In the genomic region with DNA sequence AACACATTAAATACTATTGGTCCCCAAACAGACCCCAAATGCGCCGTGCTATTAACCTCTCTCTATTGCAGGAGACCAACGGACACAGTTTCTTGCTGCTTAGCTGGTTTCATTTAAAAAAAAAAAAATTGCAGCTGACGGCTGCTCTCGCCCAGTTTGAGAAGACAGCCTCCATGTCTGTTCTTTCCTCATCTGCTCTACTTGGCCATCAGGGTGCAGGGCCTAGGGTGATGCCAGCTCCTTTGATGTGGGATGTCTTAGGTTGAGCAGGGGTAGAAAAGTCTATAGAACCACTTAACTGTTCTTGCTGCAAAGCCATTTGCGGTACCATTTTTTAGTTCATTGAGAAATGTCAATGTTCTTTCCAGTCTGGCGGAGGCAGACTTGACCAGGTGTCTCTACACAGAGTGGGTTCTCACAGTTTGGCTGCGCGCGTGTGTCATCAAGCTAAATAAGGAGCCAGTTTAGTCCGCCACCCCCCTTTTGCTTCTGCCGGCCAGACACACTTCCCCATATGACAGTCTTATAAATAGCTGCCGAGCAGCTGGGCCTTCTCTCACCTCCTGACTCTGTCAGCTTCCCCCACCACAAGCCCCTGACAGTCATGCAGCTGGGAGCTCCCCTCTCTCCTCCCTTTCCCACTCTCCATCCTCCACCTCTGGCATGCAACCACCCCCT, we compare ENCODE assay signal across 8 mouse cellular contexts.
A peak's percentile ranks its signal among the peaks of the same experiment; 100 is the strongest.
DNase-seq lines count a peak whose midpoint lies in the region; TF ChIP-seq lines count a peak whose summit lies in the region.

No protein-coding gene starts in this region.

- no peaks in the 10 kb centered on the region for H3K36me3 ChIP-seq in myocyte (ENCODE audit: control insufficient read depth, insufficient read depth)

- no peak overlapping the region for H3ac ChIP-seq in myocyte (ENCODE audit: control insufficient read depth, insufficient read length)

- H3K4me2 ChIP-seq in myocyte (ENCODE audit: low read depth), result peak overlapping the region; percentile 30

- H3K27me3 ChIP-seq in myocyte (ENCODE audit: control insufficient read depth, insufficient read depth, insufficient read length), result no peaks in the 10 kb centered on the region

- no peaks in the 10 kb centered on the region for H3K79me2 ChIP-seq in myocyte (ENCODE audit: control insufficient read depth, insufficient read depth)

- TF ChIP-seq POLR2A in myocyte (IDR thresholded peaks at IDR 0.05; ENCODE audit: insufficient read length, low read depth), result no peak

- no peak overlapping the region for H3K4me3 ChIP-seq in myocyte

- DNase-seq in gastrocnemius, adult 18-20 months (ENCODE audit: low spot score), result peak; percentile 52
- no peak for DNase-seq in gastrocnemius, postnatal 4 days (ENCODE audit: low spot score in 2 of 2)
- peak; percentile 61 to 81 for DNase-seq in frontal cortex, postnatal 10 days (ENCODE audit: low spot score in 2 of 2)
- DNase-seq in heart, postnatal 4 days, result peak; percentile 72
- DNase-seq in layer of hippocampus, postnatal 14 days (ENCODE audit: low spot score in 2 of 2), result peak; percentile 52 to 73
- DNase-seq in thymus, postnatal 14 days, result peak; percentile 15
- no peak for DNase-seq in ovary, adult 18-20 months (ENCODE audit: low spot score)

TF ChIP-seq in myocyte, 11 proteins besides CTCF, POLR2A, EP300 and RAD21:
- peak; percentile 33 to 79 (median 52) for TF ChIP-seq MYOD1 (IDR thresholded peaks at IDR 0.05; ENCODE audit: control insufficient read depth in 1 of 3, insufficient read length in 2 of 3, low read depth in 2 of 3)
- TF ChIP-seq REST (IDR thresholded peaks at IDR 0.05; ENCODE audit: insufficient read depth, insufficient read length), result no peak
- peak; percentile 39 for TF ChIP-seq TCF12 (IDR thresholded peaks at IDR 0.05; ENCODE audit: insufficient read depth, poor library complexity, severe bottlenecking)
- TF ChIP-seq MYOG (IDR thresholded peaks at IDR 0.05; ENCODE audit: control insufficient read depth in 1 of 3, insufficient read depth in 1 of 3, insufficient read length in 2 of 3, low read depth in 2 of 3), result peak; percentile 15 to 78 (median 78)

Comparison
In these comparisons a context has a peak if more than half of its experiments do, and no peak if none do; other contexts are left out.
1. DNase-seq: peak in gastrocnemius, adult 18-20 months (single experiment), frontal cortex, postnatal 10 days (2 of 2), heart, postnatal 4 days (single experiment), layer of hippocampus, postnatal 14 days (2 of 2) and thymus, postnatal 14 days (single experiment); none in gastrocnemius, postnatal 4 days (0 of 2) and ovary, adult 18-20 months (single experiment).